Mouse (Mus musculus): Measurements from ENCODE around the gene Xrcc5.

Xrcc5 gene

DNA sequence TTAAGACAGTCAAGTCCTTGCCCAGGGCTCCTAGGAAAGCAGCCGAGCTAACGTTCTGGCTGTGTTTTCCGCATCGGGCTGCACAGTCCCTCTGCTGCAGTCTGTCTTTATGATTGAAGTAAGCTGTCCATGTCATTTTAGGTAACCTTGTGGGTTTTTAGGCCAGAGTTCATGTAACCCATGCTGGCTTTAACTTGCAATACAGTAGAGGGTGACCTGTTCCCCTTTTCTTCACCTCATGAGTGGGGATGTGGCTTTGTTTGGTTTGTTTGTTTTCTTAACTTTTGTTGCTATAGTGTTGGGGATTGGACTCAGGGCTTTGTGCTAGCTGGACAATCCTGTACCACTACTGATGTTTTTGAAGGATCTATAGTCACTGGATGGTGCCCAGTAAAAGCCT, 83.2 kb downstream of the Xrcc5 start:
- no peak for DNase-seq (ENCODE audit: extremely low read depth, low read depth)

DNA sequence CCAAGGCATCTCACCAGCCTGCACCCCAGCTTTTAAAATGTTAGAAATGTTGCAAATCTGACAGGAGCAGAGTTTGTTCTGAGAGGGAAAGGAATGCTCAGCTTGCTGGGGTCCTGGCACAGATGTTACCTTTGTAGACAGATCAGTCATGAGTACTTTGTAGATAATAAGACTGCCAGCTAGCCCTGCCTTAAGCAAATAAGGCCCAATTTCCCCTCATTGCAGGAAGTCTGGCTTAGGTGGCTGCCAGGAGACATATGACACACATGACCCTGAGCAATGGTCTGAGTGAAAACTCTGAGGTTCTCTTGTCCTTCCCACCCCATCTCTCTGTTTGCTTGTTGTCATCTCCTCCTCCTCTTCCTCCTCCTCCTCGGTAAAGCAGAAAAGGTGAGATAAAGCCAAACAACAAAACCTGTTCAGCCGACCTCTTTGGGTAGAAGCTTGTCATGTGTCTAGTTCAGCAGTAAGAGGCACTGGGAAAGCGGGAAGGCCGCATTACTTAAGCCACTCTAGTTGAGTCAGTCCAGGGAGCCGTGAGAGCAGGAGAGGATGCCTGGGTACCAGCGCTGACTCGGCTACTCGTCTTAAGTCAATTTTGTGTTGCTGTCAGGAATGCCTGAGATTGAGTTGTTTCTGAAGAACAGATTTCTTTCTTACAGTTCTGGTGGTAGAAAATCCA, 92.6 kb downstream of the Xrcc5 start:
- DNase-seq (ENCODE audit: extremely low read depth, low read depth) = no peak

DNA sequence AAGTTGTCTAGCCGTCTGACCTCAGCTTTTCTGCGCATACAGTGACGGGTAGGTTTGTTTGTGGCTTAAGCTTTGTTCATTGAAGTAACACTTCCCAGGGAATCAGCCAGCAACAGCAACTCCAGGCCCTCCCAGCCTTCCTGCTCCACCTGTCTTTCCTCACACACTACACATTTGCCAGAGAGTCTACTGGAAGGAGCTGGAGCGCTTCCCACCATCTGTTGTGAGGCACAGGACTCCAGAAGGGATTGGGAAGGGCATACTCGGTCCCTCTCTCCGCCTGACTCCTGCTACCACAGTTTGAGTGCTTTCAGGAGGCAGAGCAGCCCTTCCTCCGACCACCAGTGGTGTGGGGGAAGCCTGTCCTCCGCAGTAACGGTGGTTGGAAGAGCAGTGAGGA, 93.4 kb downstream of the Xrcc5 start:
- DNase-seq (ENCODE audit: extremely low read depth, low read depth) = no peak

DNA sequence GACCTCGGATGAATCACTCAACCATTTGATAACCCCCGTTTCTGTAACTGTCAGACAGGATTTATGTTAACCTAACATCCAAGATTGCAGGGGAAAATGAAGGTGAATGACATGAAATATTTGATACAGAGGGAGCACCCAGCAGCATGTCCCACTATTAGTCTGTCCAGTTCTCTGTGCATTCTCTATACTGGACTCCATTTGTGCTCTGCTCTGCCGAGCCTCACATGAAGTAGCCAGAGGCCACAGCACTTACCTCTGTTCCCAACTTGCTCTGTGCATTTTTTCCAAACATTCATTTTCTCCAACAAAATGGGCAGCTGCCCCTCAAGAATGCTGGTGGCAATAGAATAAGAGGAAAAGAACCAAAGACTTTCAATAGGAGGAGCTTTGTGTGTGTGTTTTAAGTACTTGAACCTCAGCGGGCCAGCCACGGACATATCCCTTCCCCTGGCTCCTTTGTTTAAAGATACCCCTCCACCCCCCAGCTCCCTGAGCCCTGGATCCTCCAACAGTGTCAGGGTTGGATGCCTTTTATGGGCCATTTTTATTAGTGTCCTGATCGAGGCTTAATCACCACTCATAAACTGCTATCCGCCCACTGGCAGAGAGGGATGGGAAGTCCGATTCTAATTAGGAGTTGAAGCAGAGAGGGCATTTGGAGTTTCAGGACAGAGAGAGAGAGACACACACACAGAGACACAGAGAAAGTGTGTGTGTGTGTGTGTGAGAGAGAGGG, 94.3 kb downstream of the Xrcc5 start:
- DNase-seq (ENCODE audit: extremely low read depth, low read depth) = no peak

DNA sequence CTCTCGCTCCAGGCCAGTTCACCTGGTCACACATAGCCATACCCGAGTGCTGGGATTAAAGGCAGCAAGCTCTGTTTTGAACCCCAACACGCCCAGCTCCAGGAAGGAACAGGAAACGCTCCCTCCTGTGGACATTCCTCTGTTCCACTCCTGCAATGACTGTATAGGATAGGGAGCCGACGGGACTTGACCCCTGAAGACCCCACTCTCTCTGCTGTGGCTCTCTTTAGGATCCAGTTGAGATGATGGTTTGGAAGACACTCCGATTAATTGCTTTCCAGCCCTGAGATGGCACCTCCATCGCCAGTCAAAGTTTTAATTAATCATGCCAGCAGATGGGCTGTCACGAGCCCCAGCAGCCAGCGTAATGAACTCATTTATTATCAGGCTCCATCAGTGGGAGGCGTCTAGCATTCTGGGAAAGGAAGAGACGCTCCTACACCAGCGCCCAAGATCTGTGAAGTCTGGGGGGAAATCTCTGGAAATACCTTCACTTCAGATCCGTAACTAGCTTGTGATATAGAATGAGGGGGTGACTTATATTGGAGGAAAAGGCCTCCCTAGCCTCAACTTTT, 99.4 kb downstream of the Xrcc5 start:
- no peak for DNase-seq (ENCODE audit: extremely low read depth, low read depth)

DNA sequence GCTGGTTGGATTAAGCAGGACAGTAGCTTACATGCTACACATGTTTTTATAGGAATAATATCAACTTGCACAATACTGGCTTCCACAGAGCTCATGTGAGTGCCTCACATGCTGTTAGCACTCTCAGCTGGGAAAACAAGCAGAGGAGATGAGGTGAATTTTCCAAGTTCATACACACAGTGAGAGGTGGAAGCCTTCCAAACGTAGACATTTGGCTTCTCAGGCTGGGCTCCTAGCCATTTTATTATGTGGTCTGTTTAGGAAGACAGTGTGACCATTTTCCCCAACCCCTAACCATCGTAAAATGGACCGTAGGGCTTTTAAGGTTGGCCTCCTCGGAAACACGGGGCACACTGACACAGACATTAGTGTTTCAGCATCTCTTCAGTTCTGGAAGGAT, 102.7 kb downstream of the Xrcc5 start:
- no peak for DNase-seq (ENCODE audit: extremely low read depth, low read depth)

DNA sequence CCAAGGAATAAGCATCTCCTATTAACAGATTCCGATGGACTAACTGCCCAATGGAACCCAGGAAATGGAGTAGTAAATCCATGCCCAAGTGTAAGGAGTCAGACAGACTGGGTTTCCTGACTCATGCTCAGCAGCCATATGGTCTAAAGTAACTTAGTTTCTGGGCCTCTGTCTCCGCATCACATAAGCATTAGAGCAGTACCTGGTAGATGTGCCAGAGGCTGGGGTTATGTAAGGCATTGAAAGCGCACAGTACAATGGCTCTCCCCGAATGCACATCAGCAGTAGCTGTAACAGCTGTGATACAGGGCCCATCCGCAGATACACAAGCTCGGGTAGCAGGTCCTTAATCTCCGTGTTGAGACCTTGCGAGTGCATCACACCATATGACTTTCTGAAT, 103.9 kb downstream of the Xrcc5 start:
- DNase-seq (ENCODE audit: extremely low read depth, low read depth) = no peak

DNA sequence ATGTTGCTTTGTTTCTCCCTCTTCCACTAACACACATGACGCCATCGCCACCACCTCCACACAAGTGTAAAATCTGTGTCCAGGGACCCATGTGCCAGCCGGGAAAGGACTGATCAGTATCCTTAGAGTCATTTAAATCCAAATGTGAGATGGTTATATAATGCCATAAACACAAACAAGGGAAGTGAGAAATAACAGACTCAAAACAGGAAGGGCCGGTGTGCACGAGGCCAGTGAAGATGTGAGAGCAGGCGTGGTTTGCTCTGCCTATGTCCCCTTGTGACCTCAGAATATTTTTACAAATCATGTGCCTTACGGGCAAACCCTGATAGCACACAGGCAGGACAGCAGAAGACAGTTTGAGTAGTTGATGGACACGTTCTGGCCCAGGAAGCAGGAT, 106.0 kb downstream of the Xrcc5 start:
- DNase-seq (ENCODE audit: extremely low read depth, low read depth) = no peak

DNA sequence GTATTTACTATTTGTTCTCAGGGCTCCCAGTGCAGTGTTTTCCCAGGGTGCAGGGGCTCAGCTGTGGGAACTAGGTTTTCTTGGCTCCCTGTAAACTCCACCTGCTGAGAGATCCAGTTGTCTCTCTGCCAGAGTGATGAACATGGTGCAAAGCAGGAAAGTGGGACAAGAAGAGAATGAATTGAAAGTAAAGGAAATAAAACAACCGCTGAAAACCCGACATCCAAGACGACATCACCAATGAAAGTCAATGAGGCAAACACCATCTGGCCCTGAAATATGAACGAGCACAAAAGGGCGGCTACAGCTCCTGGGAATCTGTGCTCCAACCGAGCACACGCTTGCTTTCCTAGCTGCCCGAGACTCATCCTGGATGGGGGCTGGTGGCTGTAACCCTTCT, 106.9 kb downstream of the Xrcc5 start:
- DNase-seq (ENCODE audit: extremely low read depth, low read depth) = no peak

DNA sequence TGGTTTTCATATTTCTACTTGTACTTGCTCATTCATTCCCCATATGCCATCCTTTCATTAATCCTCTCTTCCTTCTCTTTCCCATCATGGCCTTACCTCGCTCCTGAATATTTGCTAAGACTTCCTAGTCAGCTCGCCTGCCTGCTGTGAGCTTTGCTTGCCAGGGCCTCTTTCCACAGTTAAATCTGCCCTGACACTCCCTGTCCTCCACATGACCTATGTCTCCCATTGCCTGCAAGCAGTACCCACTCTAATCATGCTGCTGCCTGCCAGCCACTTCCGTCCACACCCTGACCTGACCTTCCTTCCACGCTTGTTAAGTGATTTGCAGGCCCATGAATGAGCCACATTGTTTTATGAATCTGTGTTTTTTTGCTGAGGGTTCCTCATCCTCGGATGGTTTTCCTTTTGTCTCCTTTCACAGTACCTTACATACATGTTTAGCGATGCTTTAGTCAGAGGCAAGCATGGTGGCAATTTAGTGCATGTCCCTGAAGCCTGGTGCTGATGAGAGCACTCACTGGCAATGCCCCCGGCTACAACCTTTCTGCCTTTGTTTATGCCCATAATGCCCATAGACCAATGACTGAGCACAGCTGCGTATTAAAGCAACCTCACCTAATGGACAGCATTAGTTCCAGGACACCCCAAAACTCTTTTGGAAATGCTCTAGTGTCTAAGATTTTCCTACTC, 107.5 kb downstream of the Xrcc5 start:
- DNase-seq (ENCODE audit: extremely low read depth, low read depth) = no peak

DNA sequence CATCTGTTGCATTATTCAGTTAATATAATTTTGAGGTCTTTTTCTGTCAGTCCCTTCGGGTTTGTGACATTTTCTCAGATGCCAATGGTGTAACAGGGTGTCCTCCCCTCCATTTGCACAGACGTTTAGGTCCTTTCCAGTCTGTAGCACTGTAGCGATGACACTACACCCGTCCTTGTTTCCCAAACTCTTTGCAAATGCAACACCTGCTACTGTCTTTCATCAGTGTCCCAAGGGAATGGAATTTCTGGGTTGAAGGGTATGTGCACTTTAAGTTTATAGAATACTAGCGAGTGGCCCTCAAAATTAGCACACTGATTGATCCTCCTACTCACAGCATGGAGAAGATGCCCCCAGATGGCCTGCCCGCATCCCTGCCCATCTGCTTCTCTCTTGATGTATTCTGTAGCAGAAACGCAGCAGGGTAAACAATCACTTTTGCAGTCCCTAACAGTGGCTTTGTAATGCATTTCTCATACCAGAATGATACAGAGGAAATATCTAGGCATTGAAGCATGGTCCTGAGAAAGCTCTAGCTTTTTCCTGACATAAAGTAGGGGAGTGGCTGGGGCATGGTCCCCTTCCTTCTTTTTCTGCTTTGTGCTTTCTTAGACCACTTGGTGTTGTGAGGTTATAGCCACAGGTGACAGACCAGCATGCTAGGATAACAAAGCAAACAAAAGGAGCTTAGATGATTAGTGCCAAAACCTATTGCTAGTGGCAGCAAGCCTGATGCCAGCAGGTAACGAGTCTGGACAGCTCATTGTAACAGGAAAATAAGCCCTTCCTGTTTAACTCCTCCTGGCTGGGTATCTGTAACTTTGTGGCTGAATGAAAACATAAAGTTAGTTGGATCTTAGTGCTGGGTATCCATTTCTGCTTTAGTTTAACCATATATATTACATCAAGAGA, 111.8 kb downstream of the Xrcc5 start:
- DNase-seq (ENCODE audit: extremely low read depth, low read depth) = no peak

DNA sequence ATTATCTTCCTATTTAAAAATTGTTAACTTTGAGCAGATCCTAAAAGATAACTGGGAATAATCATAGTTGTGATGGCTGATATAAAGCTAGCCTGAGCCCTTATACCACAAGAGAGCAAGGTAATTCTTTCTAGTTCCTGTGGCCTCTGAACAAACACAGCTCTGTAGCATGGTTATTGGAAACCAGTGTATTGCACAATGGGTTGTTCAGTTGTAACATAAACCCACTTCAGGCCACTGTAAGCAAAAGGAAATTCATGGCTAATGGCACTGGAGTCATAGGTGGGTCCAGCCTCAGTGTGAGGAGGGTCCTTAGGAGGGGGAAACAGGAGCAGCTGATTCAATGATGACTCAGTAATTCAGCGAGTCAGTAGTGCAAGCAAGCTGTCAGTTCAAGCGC, 113.0 kb downstream of the Xrcc5 start:
- DNase-seq (ENCODE audit: extremely low read depth, low read depth) = no peak

DNA sequence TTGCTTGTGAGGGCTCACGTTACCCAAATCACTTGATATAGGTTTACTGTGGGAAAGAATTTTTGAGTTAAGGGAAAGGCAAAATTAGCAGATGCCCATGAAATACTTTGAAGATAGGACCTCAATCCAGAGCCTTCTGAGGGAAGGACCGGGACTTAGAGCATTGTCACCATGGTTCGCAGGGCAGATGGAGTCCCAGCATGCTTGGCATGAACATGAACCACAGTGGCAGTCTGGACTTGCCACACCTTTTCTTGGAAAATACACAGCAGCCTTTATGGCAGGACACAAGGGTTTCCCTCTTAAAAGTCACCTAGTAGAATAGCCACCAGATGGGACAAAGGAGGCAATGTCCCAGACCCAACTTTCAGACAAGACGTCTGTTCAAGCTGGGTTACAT, 114.9 kb downstream of the Xrcc5 start:
- no peak for DNase-seq (ENCODE audit: extremely low read depth, low read depth)

DNA sequence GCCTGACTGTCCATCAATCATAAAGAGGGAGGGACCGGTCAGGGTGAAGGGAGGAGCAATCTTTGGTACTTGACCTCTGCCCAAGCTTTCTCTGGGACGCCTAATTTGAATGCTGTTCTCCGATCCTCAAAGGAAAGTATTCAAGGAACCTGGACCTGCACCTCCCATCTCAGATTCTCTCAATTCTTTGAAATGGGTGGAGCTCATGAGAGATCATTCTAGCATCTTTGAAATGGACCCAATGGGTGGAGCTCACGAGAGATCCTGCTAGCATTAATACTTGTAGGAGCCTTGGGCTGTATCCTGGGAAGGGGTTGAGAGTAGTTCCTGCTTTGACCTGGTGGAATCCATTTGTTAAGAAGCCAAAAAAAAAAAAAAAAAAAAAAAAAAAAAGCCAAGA, 119.2 kb downstream of the Xrcc5 start:
- DNase-seq (ENCODE audit: extremely low read depth, low read depth) = no peak

DNA sequence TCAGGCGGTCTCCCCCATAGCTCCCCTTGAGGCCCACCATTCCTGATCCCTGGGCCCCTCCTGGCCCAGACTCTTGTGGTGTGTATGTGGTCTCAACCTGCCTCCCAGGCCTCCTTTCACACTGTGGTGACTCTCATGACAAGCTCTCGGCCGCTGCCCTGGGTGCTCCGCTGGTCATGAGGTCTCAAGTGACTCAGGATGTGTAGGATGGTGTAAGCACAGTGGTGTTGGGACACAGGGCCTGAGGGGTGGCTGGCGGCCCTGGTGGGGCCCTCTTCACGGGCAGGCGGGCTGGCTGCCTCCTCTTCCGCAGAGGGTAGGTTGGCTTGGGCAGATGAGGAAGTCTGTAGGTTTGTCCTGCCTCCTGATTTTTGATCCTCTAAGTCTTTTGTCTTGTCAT, 121.3 kb downstream of the Xrcc5 start:
- DNase-seq (ENCODE audit: extremely low read depth, low read depth) = no peak

DNA sequence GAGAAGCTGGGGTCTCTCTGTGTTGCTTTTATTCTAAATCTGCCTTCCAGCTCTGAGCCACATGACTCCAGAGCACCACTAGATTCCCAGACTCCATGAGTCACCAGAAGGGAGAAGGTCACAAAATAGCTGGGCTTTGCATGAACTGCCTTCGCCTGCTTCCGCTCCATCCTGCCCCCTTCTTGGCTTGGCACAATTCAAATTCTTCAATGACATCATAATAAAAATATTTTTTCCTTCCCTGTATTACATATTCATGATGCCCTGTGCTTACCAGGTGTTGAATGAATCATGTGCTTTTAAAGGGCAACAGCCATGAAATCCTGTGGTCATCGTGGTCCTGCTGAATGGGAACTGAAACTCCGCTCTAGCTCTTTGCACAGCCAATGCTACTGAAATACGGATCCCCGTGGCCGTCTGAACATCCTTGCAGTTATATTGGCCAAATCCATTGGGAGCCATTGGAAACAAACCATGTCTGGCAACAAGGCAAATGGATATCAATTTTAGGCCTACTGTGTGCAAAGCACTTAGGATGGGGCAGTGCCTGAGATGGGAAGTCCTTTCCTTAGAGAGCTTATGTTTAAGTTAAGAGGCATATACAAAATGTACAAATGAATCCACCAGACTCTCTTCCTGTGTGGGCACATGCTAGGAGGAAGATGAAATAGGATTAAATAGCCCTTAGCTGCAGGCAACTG, 122.0 kb downstream of the Xrcc5 start:
- no peak for DNase-seq (ENCODE audit: extremely low read depth, low read depth)

DNA sequence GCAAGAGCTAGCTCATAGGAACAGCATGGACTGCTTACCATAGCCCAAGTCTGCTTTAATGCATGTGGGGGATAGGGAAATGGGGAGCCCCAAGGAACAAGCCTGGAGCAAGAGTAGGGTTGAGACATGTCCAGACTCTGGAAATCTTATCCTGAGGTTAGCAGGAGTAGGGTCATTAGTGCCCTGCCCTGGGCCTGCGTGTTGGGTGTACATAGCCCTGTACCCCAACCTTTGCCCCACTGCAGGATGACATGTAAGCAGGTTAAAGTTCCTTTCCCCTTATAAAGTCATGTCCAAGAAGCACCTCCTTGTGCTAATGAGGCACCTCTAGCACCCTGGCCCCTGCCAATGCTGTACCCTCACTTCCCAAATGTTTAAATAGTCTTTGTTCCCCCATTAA, 125.4 kb downstream of the Xrcc5 start:
- DNase-seq (ENCODE audit: extremely low read depth, low read depth) = no peak

DNA sequence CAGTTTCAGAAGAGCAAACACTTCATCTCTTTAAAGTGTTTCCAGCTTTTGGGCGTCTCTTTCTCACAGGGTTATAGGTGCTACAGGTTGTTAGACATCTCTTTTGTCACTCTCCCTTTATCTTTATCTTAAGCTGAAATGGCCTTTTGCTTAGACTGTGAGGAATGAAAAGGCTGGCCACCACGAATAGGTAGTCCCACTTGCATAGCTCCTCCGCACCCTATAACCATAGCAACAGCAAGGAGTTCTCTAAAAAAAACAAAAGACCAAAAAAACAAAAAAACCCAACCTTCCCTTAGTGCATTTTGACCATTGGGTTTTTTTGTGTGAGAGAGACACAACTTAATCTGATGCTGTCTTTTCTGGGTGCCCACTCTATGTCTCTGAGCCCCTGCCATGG, 127.3 kb downstream of the Xrcc5 start:
- DNase-seq (ENCODE audit: extremely low read depth, low read depth) = no peak

DNA sequence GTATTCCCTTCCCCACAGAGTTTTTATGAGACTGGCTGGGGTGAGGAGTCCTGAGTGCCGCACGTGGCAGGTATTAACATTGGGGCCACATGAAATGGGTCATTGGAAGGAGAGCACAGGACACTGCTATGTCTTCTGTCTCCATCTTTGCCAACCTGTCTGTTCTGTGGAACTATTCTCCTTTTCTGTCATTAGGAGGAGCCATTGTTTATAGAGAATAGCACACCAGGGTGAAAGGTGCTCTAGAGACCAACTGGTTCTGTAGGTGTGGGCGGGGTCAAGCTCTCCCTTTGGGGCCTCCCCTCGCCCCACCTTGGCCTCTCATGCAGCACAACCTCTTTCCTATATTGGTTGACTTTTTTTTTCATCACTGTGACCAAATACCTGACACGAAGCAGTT, 129.7 kb downstream of the Xrcc5 start:
- DNase-seq (ENCODE audit: extremely low read depth, low read depth) = no peak

DNA sequence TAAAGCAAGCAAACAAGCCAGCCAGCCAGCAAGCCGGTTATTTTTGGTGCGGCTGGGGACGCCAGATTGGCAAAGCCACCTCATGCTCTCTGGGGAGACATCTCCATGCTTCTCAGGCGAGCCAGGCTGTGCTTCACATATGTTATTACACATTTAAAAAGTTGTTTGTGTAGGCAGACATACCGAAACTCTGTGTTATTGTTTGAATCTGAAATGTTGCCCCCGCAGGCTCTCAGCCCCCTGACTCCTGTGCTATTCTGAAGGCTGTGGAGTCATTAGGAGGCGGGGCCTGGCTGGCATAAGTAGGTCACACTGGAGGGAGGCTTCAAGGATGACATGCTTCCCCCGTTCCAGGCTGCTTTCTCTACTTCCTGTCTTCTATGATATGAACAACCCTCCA, 131.9 kb downstream of the Xrcc5 start:
- DNase-seq (ENCODE audit: extremely low read depth, low read depth) = no peak

DNA sequence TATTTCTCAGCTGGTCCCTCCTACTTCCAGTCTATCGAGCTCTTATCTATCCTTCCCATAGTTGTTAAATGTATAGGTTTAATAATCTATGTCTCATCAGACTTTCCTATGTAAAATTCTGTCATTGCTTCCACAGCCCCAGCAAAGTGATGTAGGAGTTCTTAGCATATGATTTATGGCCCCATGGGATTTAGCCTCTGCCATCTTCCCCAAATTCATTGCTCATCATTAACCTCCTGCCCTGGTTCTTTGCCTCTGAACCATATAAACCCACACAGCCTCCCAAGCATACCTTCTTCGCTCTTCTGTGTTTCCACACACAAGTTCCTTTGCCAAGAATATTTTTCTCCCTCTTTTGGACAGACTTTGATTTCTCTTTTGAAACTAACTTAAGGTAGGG, 135.5 kb downstream of the Xrcc5 start:
- no peak for DNase-seq (ENCODE audit: extremely low read depth, low read depth)

Measured in MEL-GATA-1-ER (cell line).